Mouse (Mus musculus): ENCODE data around the gene Ror1. TPM values are rescaled to one million over a fixed set of nuclear protein-coding genes. Genes with fewer than 3 reads are reported as not detected.

Gene Ror1
- polyA plus RNA-seq, 1 experiment from 2014 or later: 13.0 TPM

DNA sequence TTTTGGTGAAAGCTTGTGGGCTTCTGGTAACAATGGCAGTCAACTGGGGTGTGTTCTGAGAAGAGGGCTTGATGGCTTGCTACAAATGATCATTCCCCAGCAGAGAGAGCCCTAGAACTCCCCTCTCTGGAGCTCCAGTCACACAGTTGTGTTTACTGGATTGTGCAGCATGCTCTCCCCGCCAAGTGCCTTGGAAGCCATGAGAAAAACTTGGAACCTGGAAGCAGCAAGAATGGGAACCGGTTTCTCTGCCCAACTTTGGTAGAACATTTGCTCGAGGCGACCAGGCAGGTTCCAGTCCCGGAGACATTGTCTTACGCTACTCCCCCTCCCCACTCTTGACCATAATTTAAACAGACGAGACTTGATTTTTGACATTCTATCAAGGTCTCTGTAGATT lies 80.0 kb downstream of the Ror1 start:
- WGBS: 92% methylated on average over 7 of the region's 7 CpGs
- Histone ChIP-seq H3K27me3 (ENCODE audit: control insufficient read depth, insufficient read depth, low read length) (no peaks in the 10 kb centered on the region), H3K4me3 (ENCODE audit: low read depth, low read length) (no peak overlapping the region), H3K27ac (ENCODE audit: low read length) (no peak overlapping the region), H3K9me3 (ENCODE audit: control insufficient read depth, low read depth, low read length) (no peaks in the 10 kb centered on the region), H3K4me1 (ENCODE audit: control insufficient read depth, insufficient read depth, low read length) (peaks cover under 1% of the 10 kb centered on the region; the same call in 1 of the 2 replicates), H3K9ac (replicated peaks; ENCODE audit: low read depth, low read length) (no peak overlapping the region), H3K36me3 (ENCODE audit: control insufficient read depth, insufficient read depth, low read length) (no peaks in the 10 kb centered on the region), H3K4me2 (replicated peaks; ENCODE audit: low read depth, low read length) (no peak overlapping the region)
- no peak for ATAC-seq (ENCODE audit: insufficient number of reproducible peaks, insufficient read depth, low FRiP score, low read depth)

DNA sequence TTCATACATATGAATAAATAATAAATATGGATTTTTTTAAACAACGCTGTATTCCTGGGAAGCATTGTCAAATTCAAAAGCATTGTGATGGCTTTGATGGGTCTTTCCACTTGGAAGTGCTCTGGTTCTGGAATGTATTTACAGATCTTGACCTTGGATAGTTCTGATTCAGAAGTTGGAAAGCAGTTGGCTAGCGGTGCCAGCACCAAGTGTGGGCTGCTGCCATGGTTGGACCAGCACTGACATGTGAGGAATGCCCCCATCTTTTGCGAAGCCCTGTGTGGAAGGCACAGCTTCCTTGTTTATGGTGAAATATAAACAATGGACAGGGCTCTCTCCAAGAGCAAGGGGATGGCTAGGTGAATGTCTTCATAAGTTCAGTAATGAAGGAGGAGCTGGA lies 82.7 kb downstream of the Ror1 start:
- Histone ChIP-seq H3K4me2 (replicated peaks; ENCODE audit: low read depth, low read length) (no peak overlapping the region), H3K4me1 (ENCODE audit: control insufficient read depth, insufficient read depth, low read length) (no peaks in the 10 kb centered on the region), H3K36me3 (ENCODE audit: control insufficient read depth, insufficient read depth, low read length) (no peaks in the 10 kb centered on the region), H3K9ac (replicated peaks; ENCODE audit: low read depth, low read length) (no peak overlapping the region), H3K4me3 (ENCODE audit: low read depth, low read length) (no peak overlapping the region), H3K27ac (ENCODE audit: low read length) (no peak overlapping the region), H3K9me3 (ENCODE audit: control insufficient read depth, low read depth, low read length) (no peaks in the 10 kb centered on the region), H3K27me3 (ENCODE audit: control insufficient read depth, insufficient read depth, low read length) (no peaks in the 10 kb centered on the region)
- WGBS: 68% methylated on average over 3 of the region's 3 CpGs
- no peak for ATAC-seq (ENCODE audit: insufficient number of reproducible peaks, insufficient read depth, low FRiP score, low read depth)

DNA sequence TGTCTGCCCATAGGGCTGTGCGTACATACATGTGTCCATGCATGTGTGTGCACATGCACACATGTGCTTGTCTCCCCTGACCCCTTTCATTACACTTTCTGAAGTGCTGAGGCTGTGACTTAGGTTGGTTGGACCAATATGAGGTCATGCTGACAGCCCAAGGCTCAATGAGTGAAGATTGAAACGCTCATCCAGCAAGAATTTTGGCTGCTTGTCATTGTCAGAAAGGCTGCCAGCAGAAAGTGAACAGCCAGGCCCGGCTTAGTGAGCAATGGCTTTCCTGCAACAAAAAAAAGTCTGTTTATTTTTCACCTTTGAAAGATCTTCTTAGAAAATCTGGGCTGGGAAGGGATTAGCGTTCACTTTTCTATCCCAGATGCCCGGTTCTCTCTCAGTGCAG lies 86.1 kb downstream of the Ror1 start:
- no peak overlapping the region for H3K27ac ChIP-seq (ENCODE audit: low read length)
- H3K36me3 ChIP-seq (ENCODE audit: control insufficient read depth, insufficient read depth, low read length): no peaks in the 10 kb centered on the region
- no peak overlapping the region for H3K4me2 ChIP-seq (replicated peaks; ENCODE audit: low read depth, low read length)
- H3K4me3 ChIP-seq (ENCODE audit: low read depth, low read length): no peak overlapping the region
- H3K4me1 ChIP-seq (ENCODE audit: control insufficient read depth, insufficient read depth, low read length): no peaks in the 10 kb centered on the region
- H3K9ac ChIP-seq (replicated peaks; ENCODE audit: low read depth, low read length): no peak overlapping the region
- H3K27me3 ChIP-seq (ENCODE audit: control insufficient read depth, insufficient read depth, low read length): no peaks in the 10 kb centered on the region
- H3K9me3 ChIP-seq (ENCODE audit: control insufficient read depth, low read depth, low read length): no peaks in the 10 kb centered on the region
- no peak for ATAC-seq (ENCODE audit: insufficient number of reproducible peaks, insufficient read depth, low FRiP score, low read depth)
- WGBS: 33% methylated on average over 5 of the region's 5 CpGs

DNA sequence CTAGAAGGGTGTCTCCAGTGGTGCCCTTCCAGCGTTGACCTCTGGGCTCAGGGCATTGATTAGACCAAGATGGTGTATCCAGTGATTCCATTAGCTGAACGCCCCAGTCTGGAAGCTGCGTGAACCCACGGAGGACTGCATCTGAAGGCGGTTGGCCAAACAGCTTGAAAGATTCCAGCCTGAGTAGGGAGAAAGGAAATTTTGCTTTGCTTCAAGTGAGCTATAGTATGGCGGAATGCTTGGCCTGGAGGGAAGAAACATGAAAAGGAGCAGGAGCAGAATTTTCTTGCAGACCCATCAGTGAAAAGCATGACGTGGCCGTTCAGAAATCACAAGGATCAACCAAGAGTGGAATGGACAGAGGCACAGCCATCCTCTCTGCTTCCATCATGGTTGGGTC lies 91.2 kb downstream of the Ror1 start:
- Histone ChIP-seq H3K4me3 (ENCODE audit: low read depth, low read length) (no peak overlapping the region), H3K36me3 (ENCODE audit: control insufficient read depth, insufficient read depth, low read length) (no peaks in the 10 kb centered on the region), H3K9me3 (ENCODE audit: control insufficient read depth, low read depth, low read length) (no peaks in the 10 kb centered on the region), H3K27me3 (ENCODE audit: control insufficient read depth, insufficient read depth, low read length) (no peaks in the 10 kb centered on the region), H3K4me1 (ENCODE audit: control insufficient read depth, insufficient read depth, low read length) (peaks cover 11% of the 10 kb centered on the region), H3K27ac (ENCODE audit: low read length) (no peak overlapping the region), H3K9ac (replicated peaks; ENCODE audit: low read depth, low read length) (no peak overlapping the region), H3K4me2 (replicated peaks; ENCODE audit: low read depth, low read length) (no peak overlapping the region)
- no peak for ATAC-seq (ENCODE audit: insufficient number of reproducible peaks, insufficient read depth, low FRiP score, low read depth)
- WGBS: 87% methylated on average over 8 of the region's 8 CpGs

DNA sequence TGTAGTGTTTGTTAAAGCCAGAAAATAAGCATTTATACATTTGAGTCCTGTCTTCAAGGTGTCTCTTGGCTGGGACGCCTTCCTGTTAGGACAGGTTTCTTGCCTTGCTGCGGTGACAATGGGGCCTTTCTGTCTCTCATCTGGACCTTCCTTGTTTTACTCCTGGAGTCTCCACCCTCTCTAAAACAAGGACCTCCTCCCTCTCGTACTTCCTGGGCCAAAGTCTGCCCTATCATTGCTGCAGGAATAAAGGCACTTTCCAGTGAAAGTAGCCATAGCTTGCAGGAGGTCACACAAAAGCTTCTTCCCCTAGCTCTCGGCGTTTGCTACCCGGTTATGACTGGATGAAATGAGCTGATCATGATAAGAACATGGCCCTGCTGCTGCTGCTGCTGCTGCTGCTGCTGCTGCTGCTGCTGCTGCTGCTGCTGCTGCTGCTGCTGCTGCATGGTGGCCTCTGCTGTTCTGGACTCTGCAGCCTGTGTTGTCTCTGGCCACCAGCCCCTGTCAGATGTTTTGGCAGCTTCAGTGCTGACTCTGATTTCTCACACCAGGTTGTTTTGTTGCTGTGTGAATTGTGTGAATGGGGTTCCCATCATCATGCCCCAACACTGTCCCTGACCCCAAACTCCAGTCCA lies 92.1 kb downstream of the Ror1 start:
- Histone ChIP-seq H3K4me1 (ENCODE audit: control insufficient read depth, insufficient read depth, low read length) (peaks cover 11% of the 10 kb centered on the region), H3K4me3 (ENCODE audit: low read depth, low read length) (no peak overlapping the region), H3K27me3 (ENCODE audit: control insufficient read depth, insufficient read depth, low read length) (no peaks in the 10 kb centered on the region), H3K4me2 (replicated peaks; ENCODE audit: low read depth, low read length) (no peak overlapping the region), H3K27ac (ENCODE audit: low read length) (no peak overlapping the region; the same call in 1 of the 2 replicates), H3K9ac (replicated peaks; ENCODE audit: low read depth, low read length) (no peak overlapping the region), H3K36me3 (ENCODE audit: control insufficient read depth, insufficient read depth, low read length) (no peaks in the 10 kb centered on the region), H3K9me3 (ENCODE audit: control insufficient read depth, low read depth, low read length) (no peaks in the 10 kb centered on the region)
- ATAC-seq (ENCODE audit: insufficient number of reproducible peaks, insufficient read depth, low FRiP score, low read depth): no peak
- 48% methylated on average over 6 of the region's 6 CpGs for WGBS

DNA sequence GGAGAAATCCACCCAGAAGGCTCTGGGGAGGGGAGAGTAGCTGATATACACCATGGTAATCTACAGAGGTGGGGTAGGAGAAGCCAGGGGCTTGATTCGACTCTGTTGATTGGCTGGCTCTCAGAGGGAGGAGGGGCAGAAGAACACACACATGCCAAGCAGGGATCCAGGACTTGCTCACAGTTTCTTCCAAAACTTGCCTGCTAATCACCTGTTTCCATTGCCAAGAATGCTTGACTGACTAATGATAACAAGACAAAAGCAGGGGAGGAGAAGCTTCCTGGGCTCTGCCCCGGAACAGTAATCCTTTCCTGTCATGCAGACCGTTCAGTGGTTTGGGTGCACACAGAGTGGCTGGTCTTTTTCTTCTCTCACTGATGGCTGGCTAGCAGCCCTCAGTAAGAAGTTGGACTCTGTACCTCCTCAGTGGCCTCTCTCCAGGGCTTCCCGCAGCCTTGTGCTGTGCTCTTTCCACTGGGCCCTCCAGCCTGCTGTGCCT lies 92.7 kb downstream of the Ror1 start:
- no peak overlapping the region for H3K9ac ChIP-seq (replicated peaks; ENCODE audit: low read depth, low read length)
- no peaks in the 10 kb centered on the region for H3K9me3 ChIP-seq (ENCODE audit: control insufficient read depth, low read depth, low read length)
- no peaks in the 10 kb centered on the region for H3K27me3 ChIP-seq (ENCODE audit: control insufficient read depth, insufficient read depth, low read length)
- H3K4me2 ChIP-seq (replicated peaks; ENCODE audit: low read depth, low read length): no peak overlapping the region
- 28% methylated on average over 4 of the region's 4 CpGs for WGBS
- H3K4me3 ChIP-seq (ENCODE audit: low read depth, low read length): no peak overlapping the region
- H3K36me3 ChIP-seq (ENCODE audit: control insufficient read depth, insufficient read depth, low read length): no peaks in the 10 kb centered on the region
- peak; percentile 58; the same call in 1 of the 2 replicates for ATAC-seq (ENCODE audit: insufficient number of reproducible peaks, insufficient read depth, low FRiP score, low read depth)
- no peak overlapping the region; the same call in 1 of the 2 replicates for H3K27ac ChIP-seq (ENCODE audit: low read length)
- H3K4me1 ChIP-seq (ENCODE audit: control insufficient read depth, insufficient read depth, low read length): peaks cover 11% of the 10 kb centered on the region

DNA sequence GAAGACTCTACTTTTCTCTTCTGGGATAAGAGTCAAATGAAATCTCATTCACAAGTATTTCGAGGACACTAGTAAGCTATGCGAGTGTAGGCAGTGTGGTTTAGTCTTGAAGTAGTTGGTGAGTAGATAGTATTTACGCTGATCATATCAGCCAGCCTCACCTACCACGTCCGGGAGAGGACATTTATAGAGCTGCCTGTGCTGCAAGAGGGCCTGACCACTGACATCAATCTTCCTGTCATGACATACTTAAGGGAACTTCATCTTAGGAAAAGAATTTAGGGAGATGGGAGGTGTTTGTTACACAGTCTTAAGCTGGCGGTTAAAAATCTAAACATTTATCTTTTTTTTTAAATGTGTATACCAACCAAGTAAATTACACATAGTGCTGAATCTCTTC lies 95.9 kb downstream of the Ror1 start:
- H3K4me2 ChIP-seq (replicated peaks; ENCODE audit: low read depth, low read length): no peak overlapping the region
- 44% methylated on average over 6 of the region's 6 CpGs for WGBS
- H3K4me3 ChIP-seq (ENCODE audit: low read depth, low read length): no peak overlapping the region
- no peak overlapping the region for H3K9ac ChIP-seq (replicated peaks; ENCODE audit: low read depth, low read length)
- H3K27ac ChIP-seq (ENCODE audit: low read length): no peak overlapping the region
- H3K27me3 ChIP-seq (ENCODE audit: control insufficient read depth, insufficient read depth, low read length): no peaks in the 10 kb centered on the region
- H3K9me3 ChIP-seq (ENCODE audit: control insufficient read depth, low read depth, low read length): no peaks in the 10 kb centered on the region
- no peaks in the 10 kb centered on the region for H3K36me3 ChIP-seq (ENCODE audit: control insufficient read depth, insufficient read depth, low read length)
- no peak for ATAC-seq (ENCODE audit: insufficient number of reproducible peaks, insufficient read depth, low FRiP score, low read depth)
- H3K4me1 ChIP-seq (ENCODE audit: control insufficient read depth, insufficient read depth, low read length): peaks cover 11% of the 10 kb centered on the region

DNA sequence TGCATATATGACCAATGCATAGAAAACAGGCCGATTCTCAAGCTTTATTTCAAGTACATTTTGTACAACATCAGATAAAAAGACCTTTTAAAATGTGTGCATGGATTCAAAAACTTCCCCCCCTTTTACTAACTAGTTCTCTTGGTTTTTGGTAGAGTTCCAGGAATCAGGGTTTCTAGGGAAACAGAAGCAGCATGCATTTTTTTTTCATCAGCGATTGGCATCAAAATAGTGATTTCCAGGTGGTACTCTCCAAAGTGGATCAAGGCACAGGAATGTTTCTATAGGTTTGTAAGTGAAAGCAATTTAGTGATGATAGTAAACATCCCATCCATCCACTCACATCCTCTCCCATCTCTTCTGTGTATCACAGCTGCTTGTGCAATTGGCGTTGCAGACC lies 98.5 kb downstream of the Ror1 start:
- Histone ChIP-seq H3K4me3 (ENCODE audit: low read depth, low read length) (no peak overlapping the region), H3K27ac (ENCODE audit: low read length) (no peak overlapping the region), H3K9me3 (ENCODE audit: control insufficient read depth, low read depth, low read length) (no peaks in the 10 kb centered on the region), H3K27me3 (ENCODE audit: control insufficient read depth, insufficient read depth, low read length) (no peaks in the 10 kb centered on the region), H3K4me2 (replicated peaks; ENCODE audit: low read depth, low read length) (no peak overlapping the region), H3K36me3 (ENCODE audit: control insufficient read depth, insufficient read depth, low read length) (no peaks in the 10 kb centered on the region), H3K9ac (replicated peaks; ENCODE audit: low read depth, low read length) (no peak overlapping the region), H3K4me1 (ENCODE audit: control insufficient read depth, insufficient read depth, low read length) (peaks cover 7% of the 10 kb centered on the region; the same call in 1 of the 2 replicates)
- 71% methylated on average over 3 of the region's 3 CpGs for WGBS
- no peak for ATAC-seq (ENCODE audit: insufficient number of reproducible peaks, insufficient read depth, low FRiP score, low read depth)

Measured in stomach, embryonic 14.5 days (tissue).